Mouse (Mus musculus) fibroblast of lung, adult 2 months (primary cell): ENCODE results near the gene Cenpb.

Source experiments
- DNase-seq: peaks from one replicate; pipeline ENCODE4 v3.0.0-alpha.2; 2011; ENCODE audit warnings: low read depth

Cenpb gene

GRCm38 (mm10) chr2:131135521-131136139, 44.2 kb downstream of the Cenpb start:
- no peak for DNase-seq

DNA sequence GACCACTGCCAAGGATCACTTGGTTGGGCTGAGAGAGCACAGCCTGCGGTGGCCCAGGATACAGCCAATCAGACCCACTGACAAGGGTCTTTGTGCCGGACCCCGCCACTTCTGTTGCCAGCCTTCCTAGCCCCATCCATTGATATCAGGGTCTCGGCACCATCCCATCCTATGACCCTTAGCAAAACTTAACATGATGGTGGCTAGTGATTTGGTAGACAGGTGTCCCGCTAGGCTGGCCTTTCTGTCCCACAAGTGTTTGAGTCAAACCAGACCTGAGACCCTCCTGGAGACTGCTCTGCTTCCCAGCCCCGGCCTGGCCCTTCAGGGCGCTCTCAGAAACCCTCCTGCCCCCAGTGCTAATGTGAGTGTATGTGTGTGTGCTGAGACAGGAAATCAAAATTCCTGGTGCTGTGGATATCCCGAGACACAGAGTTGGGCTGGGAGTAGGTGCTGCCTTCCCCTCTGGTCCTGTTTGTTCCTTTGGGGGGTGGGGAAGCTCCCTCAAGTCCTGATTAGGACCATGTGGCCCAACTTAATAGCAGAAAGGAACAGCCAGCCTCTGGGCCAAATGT, 45.0 kb downstream of the Cenpb start:
- DNase-seq, result no peak

DNA sequence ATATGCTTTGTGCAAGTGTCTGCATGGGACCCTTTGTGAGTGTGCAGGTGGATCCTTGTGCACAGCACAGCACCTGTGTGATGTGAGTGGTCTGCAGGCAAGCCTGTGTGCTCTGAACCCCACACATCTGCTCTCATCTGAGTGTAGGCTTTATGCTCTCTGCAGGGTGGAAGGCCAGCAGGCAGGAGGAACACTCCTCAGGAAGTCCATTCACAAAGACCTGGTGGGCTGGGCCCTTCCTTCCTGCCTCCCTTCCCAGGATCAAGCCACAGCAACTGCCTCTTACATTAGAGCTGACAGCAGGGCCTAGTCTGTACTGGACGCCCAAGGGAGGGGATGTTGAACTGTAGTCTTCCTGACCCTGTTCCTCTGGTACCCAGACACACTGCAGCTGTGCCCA, 45.5 kb downstream of the Cenpb start:
- no peak for DNase-seq

DNA sequence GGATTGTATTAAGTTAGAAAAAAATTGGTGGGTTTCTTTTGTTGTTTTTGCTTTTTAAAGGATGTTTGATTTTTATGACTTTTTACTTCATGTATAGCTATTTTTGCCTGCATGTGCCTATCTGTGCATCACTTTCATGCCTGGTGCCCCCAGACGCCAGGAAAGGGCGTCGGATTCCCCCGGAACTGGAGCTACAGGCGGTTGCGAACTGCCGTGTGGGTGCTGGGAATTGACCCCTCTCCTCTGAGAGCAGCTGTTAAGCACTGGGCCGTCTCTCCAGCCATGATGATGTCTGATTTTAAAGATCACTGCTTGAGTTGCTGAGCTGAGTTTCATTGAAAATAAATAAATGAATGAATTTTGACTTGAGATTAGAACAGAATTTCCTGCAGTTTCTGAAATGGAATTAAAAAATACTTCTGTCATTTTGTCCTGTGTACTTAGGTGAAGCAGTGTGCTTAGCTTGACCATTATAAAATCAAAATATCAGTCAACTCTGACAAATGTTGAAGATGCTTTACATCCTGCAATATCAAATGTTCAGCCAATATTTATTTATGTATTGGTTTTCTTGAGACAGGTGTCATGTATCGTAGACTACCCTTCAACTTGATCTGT, 46.8 kb downstream of the Cenpb start, which contains the start of gene Gm11037:
Gene Gm11037 (plus strand): TSS at position 568 of the 618 bp plus-strand sequence.
- DNase-seq, result no peak

DNA sequence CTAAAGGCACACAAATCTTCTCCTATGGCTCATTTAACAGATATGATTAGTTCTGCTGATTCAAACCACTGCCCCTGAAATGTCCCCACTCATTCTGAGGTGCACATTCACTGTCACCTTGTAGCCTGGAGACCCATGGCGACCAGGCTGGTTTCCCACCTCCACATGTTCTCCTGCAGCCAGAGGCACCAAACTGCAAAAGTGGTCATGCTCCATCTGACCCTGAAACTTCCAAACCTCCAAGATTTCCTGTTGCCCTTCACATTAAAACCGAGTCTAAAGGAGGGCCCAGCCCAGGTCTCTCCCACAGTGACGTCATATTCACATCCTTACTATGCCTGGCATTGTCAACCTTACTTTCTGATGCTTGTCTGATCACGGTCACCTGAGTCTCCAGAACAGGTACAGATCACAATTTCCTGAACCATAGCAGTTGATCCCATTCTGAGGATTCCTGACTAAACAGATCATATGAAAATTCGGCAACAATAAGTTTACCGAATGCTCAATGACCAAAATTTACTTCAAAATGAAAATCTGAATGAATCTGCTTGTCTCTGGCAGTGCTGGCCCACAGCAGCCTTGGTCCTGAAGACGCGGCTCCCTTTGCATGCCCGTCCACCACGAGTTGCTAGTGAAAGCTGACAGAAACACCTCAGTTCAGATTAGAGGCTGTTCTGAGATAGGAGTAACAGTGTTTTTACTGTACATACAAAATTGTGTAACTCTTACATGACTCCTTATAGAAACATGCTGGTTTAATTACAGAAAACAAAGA, 47.6 kb downstream of the Cenpb start:
- DNase-seq, result no peak

DNA sequence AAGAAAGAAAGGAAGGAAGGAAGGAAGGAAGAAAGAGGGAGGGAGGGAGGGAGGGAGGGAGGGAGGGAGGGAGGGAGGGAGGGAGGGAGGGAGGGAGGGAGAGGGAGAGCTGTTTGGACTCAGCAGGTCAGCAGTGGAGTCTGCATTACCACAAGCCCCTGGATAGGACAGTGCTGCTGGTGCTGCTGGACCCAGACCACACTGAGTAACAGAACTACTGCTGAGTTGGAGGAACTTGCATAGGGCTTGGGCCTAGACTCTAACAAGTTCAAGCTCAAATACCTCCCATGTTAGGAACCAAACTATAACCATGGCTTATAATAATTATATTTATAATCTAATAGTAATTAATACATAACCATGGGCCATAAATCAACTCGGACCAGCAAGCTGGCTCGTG, 49.0 kb downstream of the Cenpb start:
- DNase-seq, result no peak

DNA sequence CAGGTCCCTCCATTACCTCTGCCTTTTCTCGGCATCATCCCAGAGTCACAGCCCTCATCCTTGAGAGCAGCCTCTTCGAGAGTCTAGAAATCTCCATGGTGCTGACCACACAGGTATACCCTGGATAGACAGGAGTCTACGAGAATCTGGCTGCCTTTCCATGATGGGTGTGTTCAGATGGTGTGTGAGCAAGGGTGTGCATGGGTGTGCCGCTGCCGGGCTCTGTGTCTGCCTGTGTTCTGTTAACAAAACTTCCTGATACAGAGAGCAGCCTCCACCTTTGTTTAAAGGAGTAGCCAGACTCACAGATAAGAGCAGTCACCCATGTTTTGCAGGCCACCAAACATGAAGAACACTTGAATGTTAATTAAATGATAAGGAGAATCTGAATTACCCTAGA, 50.0 kb downstream of the Cenpb start:
- DNase-seq, result no peak

GRCm38 (mm10) chr2:131128636-131129157, 51.2 kb downstream of the Cenpb start:
- no peak for DNase-seq

DNA sequence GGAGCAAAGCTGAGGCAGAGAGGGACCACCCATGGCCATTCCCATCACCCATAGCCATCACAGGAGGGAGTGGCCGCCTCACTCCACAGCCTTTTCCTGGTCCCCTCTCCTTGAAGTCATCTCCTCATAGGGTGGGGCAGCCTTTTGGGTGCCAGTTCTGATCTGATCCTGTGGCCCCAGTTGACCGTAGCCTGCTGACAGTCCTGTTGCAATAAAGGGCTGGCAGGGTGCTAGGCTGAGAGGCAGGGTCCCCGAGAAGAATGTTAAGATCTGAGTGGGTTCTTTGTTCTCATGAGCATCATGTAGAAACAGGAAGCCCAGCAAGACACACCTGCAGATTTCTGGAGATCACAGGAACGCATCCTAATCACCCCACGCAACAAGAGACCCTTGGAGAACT, 51.7 kb downstream of the Cenpb start:
- DNase-seq, result no peak

- no peak for DNase-seq
Observed at GRCm38 (mm10) chr2:131127161-131127730, 52.6 kb downstream of the Cenpb start, which contains the start of gene Hspa12b. TSS of gene Hspa12b (plus strand) at chr2:131127280.

DNA sequence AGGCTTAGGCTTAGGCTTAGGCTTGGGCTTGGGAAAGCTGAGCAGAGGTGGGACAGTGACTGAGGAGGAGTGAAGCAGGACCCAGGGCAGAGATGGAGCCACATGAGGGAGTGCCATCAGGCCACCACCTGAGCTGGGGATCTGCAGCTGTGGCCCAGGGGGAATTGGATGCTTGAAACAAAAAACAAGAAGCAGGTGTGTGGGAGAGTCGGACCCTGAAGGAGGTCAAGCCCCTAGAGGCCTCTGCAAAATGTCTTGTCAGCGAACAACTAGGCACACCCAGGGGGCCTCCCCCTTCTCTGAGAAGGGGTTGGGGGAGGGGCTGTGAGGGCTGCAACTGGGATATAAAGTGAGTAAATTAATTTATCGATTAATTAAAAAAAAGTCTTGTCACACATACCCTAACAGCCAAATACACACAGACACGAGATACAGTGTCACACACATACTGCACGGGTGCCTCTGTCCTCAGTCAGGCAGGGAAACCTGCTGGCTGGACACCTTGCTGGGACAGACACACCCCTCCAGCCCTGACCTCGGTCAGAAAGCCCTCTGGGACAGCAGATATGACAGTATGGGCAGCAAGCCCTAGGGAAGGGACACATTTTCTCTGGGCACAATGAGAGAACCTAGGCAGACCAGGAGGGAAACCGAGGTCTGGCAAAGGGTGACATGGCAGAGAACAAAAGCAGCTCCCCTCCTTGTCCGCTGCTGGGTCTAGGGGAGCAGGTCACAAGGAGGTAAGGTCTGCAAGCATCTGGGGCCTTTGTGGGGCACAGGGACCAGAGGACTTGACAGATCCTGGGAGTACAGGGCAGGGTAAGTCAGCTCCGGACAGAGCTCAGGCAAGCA, 53.7 kb downstream of the Cenpb start:
- no peak for DNase-seq
